Mouse (Mus musculus) stomach, postnatal 0 days (tissue): ENCODE data around the gene Btbd2. TPM values are rescaled to one million over a fixed set of nuclear protein-coding genes. Genes with fewer than 3 reads are reported as not detected.

Experiments
- ATAC-seq: fragments of 200-750 bp; cut with Nextera tagmentation; 2 replicates; pipeline ENCODE4 v1.8.0; 2017; ENCODE audit not compliant: low FRiP score, low TSS enrichment
- DNase-seq: peaks from one replicate; pipeline ENCODE4 v3.0.0-alpha.2; 2016; ENCODE audit warnings: low spot score
- H3K27ac ChIP-seq: fragments of 300-500 bp; sonication (generic); replicated peaks from 2 replicates; pipeline ENCODE4 v1.5.1; 2014; ENCODE audit warnings: mild to moderate bottlenecking, control low read depth
- H3K27me3 ChIP-seq: fragments of 300-500 bp; sonication (generic); 2 replicates; pipeline ENCODE4 v1.6.1; 2014; ENCODE audit warnings: low read length; ENCODE audit not compliant: control insufficient read depth, insufficient read depth
- H3K36me3 ChIP-seq: fragments of 300-500 bp; sonication (generic); 2 replicates; pipeline ENCODE4 v1.6.1; 2014; ENCODE audit warnings: low read length, mixed read lengths; ENCODE audit not compliant: control insufficient read depth, insufficient read depth
- H3K4me1 ChIP-seq: fragments of 300-500 bp; sonication (generic); replicated peaks from 2 replicates; pipeline ENCODE4 v1.6.1; 2014; ENCODE audit warnings: antibody characterized with exemption; ENCODE audit not compliant: control insufficient read depth, insufficient read depth
- H3K4me2 ChIP-seq: fragments of 300-500 bp; sonication (generic); replicated peaks from 2 replicates; pipeline ENCODE4 v1.6.1; 2014; ENCODE audit warnings: low read depth, mild to moderate bottlenecking, control low read depth, moderate library complexity
- H3K4me3 ChIP-seq: fragments of 300-500 bp; sonication (generic); 2 replicates; pipeline ENCODE4 v1.5.1; 2014; ENCODE audit warnings: low read depth, low read length, control low read depth
- H3K9ac ChIP-seq: fragments of 300-500 bp; sonication (generic); 2 replicates; pipeline ENCODE4 v1.6.1; 2014; ENCODE audit warnings: mild to moderate bottlenecking, low read length, control low read depth, mixed read lengths
- H3K9me3 ChIP-seq: fragments of 300-500 bp; sonication (generic); 2 replicates; pipeline ENCODE4 v1.6.1; 2016; ENCODE audit warnings: low read length; ENCODE audit not compliant: control insufficient read depth
- CTCF ChIP-seq: IDR thresholded peaks from 2 replicates; pipeline ENCODE4 v1.5.1; 2016; ENCODE audit warnings: antibody characterized with exemption, low read depth, mild to moderate bottlenecking, moderate library complexity
- EP300 ChIP-seq: optimal IDR thresholded peaks from 2 replicates; pipeline ENCODE3; 2016; ENCODE audit warnings: antibody characterized with exemption
- WGBS: fragments of 180-500 bp; shearing (Covaris S2); extraction: QIAGEN DNeasy Blood & Tissue Kit; methylation state at CpG from one replicate; pipeline ENCODE4 v1.1.7; 2014; 5-methylcytosine and 5-hydroxymethylcytosine counted together
- polyA plus RNA-seq: library from polyadenylated mRNA; unstranded; fragments of >200 nt; fragmentation: Nextera tagmentation; extraction: Ambion mirVana; gene quantifications from 2 replicates; pipeline ENCODE4 v1.2.1, GENCODE M21; 2015

Gene Btbd2
- polyA plus RNA-seq, 1 experiment from 2014 or later: 28.3 TPM

DNA sequence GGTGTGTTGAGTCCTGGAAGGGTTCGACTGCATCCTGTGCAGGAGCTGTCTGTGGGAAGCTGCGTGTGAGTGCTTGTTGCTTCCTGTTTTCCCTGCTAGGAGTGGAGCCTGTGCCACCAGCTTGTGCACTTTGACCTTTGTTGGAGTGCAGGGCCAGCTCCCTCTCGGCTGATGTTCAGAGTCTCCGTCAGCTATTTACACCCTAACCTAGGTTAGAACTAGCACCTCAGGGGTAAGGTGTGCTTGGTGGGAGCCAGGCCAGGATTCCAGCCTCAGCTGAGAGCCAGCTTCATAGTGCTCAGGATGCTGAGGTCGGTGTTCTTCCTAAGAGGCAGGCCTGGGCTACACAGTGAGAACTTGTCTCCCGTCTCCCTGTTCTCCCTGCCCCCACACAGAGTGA, 21.5 kb downstream of the Btbd2 start:
- Histone ChIP-seq H3K27ac (no peak overlapping the region), H3K9ac (no peak overlapping the region), H3K27me3 (no peaks in the 10 kb centered on the region), H3K4me2 (no peak overlapping the region), H3K4me3 (no peak overlapping the region), H3K36me3 (peaks cover 40% of the 10 kb centered on the region), H3K4me1 (no peaks in the 10 kb centered on the region), H3K9me3 (no peaks in the 10 kb centered on the region)
- ATAC-seq: no peak
- no peak for TF ChIP-seq CTCF
- no peak for TF ChIP-seq EP300
- WGBS: 75% methylated on average over 6 of the region's 6 CpGs
- DNase-seq: no peak

DNA sequence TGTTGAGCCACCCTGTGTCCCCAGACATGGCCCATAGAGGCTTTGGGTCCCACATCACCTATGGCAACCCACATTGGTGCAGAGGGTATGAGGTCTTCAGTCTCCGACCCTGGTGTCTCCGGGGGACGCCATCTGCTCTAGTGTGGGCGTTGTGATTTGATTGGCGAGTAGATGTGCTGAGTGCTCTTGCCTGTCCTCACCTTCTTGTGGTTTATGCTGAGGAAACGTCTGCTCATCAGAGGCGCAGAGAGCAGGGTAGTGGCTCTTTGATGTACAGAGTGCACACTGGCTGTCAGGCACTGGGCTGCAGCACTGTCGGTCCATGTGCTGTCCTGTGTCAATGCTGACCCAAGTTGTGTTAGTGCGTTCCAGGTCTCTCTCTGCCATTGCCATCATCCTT, 27.9 kb downstream of the Btbd2 start:
- WGBS: 79% methylated on average over 9 of the region's 9 CpGs
- H3K27ac ChIP-seq: no peak overlapping the region

DNA sequence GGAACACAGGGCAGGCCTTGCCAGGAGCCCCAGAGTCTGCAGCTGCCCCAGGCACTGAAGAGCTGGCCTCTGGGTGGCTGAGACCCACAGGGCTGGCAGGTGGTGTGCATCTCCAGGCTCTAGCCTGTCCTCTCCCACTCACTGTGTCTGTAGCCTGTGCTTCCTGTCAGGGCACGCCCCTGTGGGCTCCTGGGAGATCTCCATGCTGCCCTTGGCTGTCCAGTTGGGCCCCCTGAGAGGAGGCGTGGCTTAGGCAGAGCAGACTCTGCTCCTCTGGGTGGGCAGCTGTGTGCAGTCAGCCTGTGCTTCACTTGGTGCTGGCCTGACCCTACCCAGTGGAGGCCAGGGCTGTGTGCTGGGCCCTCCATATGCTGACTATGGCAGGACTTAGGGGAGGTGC, 29.2 kb downstream of the Btbd2 start:
- Histone ChIP-seq H3K4me1 (0 out of 2 replicates have a peak, but pooled peaks cover 2% of the 10 kb centered on the region), H3K36me3 (peaks cover 3% of the 10 kb centered on the region; the same call in 1 of the 2 replicates), H3K4me2 (no peak overlapping the region), H3K9ac (no peak overlapping the region), H3K4me3 (no peak overlapping the region), H3K9me3 (no peaks in the 10 kb centered on the region), H3K27ac (no peak overlapping the region), H3K27me3 (no peaks in the 10 kb centered on the region)
- 32% methylated on average over 2 of the region's 2 CpGs for WGBS
- peak; percentile 46 for DNase-seq
- ATAC-seq: peak; percentile 11
- TF ChIP-seq EP300 (no peak), CTCF (no peak)

More for the DNA sequence above, 27.9 kb downstream of the Btbd2 start:
- DNase-seq (no peak), ATAC-seq (no peak)
- TF ChIP-seq CTCF (no peak), EP300 (no peak)
- Histone ChIP-seq H3K9ac (no peak overlapping the region), H3K27me3 (no peaks in the 10 kb centered on the region), H3K4me2 (no peak overlapping the region), H3K9me3 (no peaks in the 10 kb centered on the region), H3K4me3 (no peak overlapping the region), H3K36me3 (peaks cover 3% of the 10 kb centered on the region; the same call in 1 of the 2 replicates), H3K4me1 (no peaks in the 10 kb centered on the region)

DNA sequence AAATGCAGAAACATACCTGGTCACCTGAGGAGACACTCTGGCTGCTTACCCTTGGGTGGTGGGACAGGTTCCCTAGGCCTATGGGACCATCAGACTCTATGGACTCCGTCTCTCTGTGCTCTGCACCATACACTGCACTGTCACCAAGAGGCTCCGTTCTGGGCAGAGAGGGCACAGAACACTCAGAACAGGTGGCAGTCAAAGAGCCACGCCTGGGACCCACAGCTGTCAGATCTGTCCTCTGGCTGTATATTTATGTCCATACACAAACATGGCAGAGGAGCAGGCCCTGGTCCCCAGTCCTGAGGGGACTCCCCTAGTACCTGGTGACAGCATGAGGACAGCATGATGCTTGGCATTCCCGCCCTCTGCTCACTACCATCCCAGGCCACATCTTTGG, 31.1 kb downstream of the Btbd2 start:
- H3K4me3 ChIP-seq: no peak overlapping the region
- no peaks in the 10 kb centered on the region for H3K9me3 ChIP-seq
- TF ChIP-seq EP300 (no peak), CTCF (no peak)
- H3K27ac ChIP-seq: no peak overlapping the region
- no peak overlapping the region for H3K4me2 ChIP-seq
- DNase-seq: no peak
- ATAC-seq: no peak
- 84% methylated on average over 4 of the region's 4 CpGs for WGBS
- H3K4me1 ChIP-seq: peaks cover 5% of the 10 kb centered on the region; the same call in 1 of the 2 replicates
- no peaks in the 10 kb centered on the region; the same call in 1 of the 2 replicates for H3K36me3 ChIP-seq
- no peak overlapping the region for H3K9ac ChIP-seq
- no peaks in the 10 kb centered on the region for H3K27me3 ChIP-seq

DNA sequence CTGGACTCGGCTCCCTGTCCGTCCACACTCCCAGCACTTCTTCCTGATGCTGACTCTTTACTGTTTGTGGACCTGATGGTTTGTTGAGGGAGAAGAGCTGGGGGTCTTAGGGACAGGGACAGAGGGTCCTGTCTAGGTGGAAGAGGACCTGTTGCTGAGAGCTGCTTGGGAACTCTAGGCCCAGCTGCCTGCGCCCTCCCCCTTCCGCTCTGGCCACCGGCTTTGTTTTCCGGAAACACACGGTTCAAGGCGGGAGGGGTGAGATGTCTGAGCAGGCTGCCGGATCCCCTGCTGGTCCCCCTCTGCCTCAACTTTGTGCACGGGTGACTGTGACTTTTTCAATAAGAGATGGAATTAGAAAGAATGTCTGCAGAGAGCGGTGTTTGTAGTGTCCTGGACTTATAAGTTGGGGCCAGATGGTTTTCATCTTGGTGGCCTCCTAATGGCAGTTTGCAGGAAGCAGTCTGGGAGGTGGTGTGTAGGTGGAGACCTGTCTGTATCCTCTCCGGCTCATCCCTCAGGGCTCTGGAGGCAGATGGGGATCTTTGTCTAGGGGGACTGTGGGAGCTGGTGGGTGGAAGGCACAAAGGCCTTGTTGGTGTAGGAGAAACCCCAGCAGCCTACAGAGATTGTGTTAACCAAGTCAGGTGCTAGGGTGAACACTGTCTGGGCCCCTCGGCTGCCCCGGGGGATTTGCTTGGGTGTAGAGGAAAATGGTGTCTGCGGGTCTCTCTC, 33.2 kb downstream of the Btbd2 start:
- Histone ChIP-seq H3K9ac (peak overlapping the region; percentile 87), H3K27ac (peak overlapping the region; percentile 93), H3K4me1 (peaks cover 5% of the 10 kb centered on the region; the same call in 1 of the 2 replicates), H3K9me3 (no peaks in the 10 kb centered on the region), H3K4me3 (peak overlapping the region; percentile 84), H3K4me2 (peak overlapping the region; percentile 93), H3K36me3 (no peaks in the 10 kb centered on the region; the same call in 1 of the 2 replicates), H3K27me3 (no peaks in the 10 kb centered on the region)
- TF ChIP-seq EP300: no peak
- TF ChIP-seq CTCF: no peak
- ATAC-seq (no peak), DNase-seq (peak; percentile 74)
- 7% methylated on average over 15 of the region's 15 CpGs for WGBS
